Mouse (Mus musculus) kidney, adult 2 months (tissue): ENCODE results near the gene Kdelr3. TPM values are rescaled to one million over a fixed set of nuclear protein-coding genes. Genes with fewer than 3 reads are reported as not detected.

ENCODE experiments used
- DNase-seq: peaks from one replicate; pipeline ENCODE4 v3.0.0; 2021
- H3K27ac ChIP-seq: fragments of 200-500 bp; 2 replicates; pipeline ENCODE4 v1.5.1; 2012; ENCODE audit warnings: low read depth, low read length, control low read depth, inconsistent platforms; ENCODE audit not compliant: insufficient read depth
- H3K27me3 ChIP-seq: fragments of 200-500 bp; replicated peaks from 2 replicates; pipeline ENCODE4 v1.6.1; 2012; ENCODE audit warnings: mild to moderate bottlenecking, moderate library complexity, low read length, inconsistent platforms; ENCODE audit not compliant: control insufficient read depth, insufficient read depth
- H3K36me3 ChIP-seq: fragments of 200-500 bp; 2 replicates; pipeline ENCODE4 v1.6.1; 2012; ENCODE audit warnings: mild to moderate bottlenecking, moderate library complexity, low read length, inconsistent platforms; ENCODE audit not compliant: control insufficient read depth, insufficient read depth
- H3K4me1 ChIP-seq: fragments of 200-500 bp; 2 replicates; pipeline ENCODE4 v1.6.1; 2011; ENCODE audit warnings: low read length; ENCODE audit not compliant: control insufficient read depth, insufficient read depth
- H3K4me3 ChIP-seq: fragments of 200-500 bp; 2 replicates; pipeline ENCODE4 v1.5.1; 2011; ENCODE audit warnings: mild to moderate bottlenecking, low read depth, low read length, control low read depth; ENCODE audit not compliant: insufficient read depth
- CTCF ChIP-seq: fragments of 200-500 bp; conservative IDR thresholded peaks from 2 replicates; pipeline ENCODE4 v1.5.1; 2011; ENCODE audit warnings: low read depth, mild to moderate bottlenecking, control low read depth, low read length, moderate library complexity, mixed read lengths; ENCODE audit not compliant: insufficient read depth, insufficient read length
- POLR2A ChIP-seq: fragments of 200-500 bp; IDR thresholded peaks from one replicate; pipeline ENCODE4 v1.6.1; 2011; ENCODE audit warnings: low read depth, low read length, control low read depth
- WGBS: fragments of 180-500 bp; shearing (Covaris S2); methylation state at CpG from one replicate; pipeline ENCODE4 v1.1.7; 2018; 5-methylcytosine and 5-hydroxymethylcytosine counted together
- polyA plus RNA-seq: library from polyadenylated mRNA; depleted of rRNA; stranded (reverse); fragments of >200 nt; gene quantifications from 2 replicates; pipeline ENCODE4 v1.2.3, GENCODE M21; 2012

Gene Kdelr3
- polyA plus RNA-seq, 1 experiment = 5.9 TPM

GRCm38 (mm10) chr15:79525979-79526768 is 10.0 kb downstream of the Kdelr3 start:
- TF ChIP-seq CTCF (no peak), POLR2A (no peak)
- 49% methylated on average over 9 of the region's 9 CpGs for WGBS
- Histone ChIP-seq H3K4me3 (no peak overlapping the region), H3K36me3 (peaks cover 11% of the 10 kb centered on the region), H3K27me3 (no peaks in the 10 kb centered on the region), H3K4me1 (peaks cover 3% of the 10 kb centered on the region; the same call in 1 of the 2 replicates), H3K27ac (no peak overlapping the region)
- peak; percentile 26 for DNase-seq

- Histone ChIP-seq H3K27me3 (no peaks in the 10 kb centered on the region), H3K36me3 (peaks cover 14% of the 10 kb centered on the region)
- 54% methylated on average over 4 of the region's 4 CpGs for WGBS
These were observed 11.0 kb downstream of the Kdelr3 start for GRCm38 (mm10) chr15:79527192-79527591.

GRCm38 (mm10) chr15:79527991-79528639 is 11.9 kb downstream of the Kdelr3 start:
- H3K27ac ChIP-seq = no peak overlapping the region
- H3K27me3 ChIP-seq = no peaks in the 10 kb centered on the region
- no peak overlapping the region for H3K4me3 ChIP-seq
- peaks cover 3% of the 10 kb centered on the region; the same call in 1 of the 2 replicates for H3K4me1 ChIP-seq
- WGBS = 49% methylated on average over 5 of the region's 5 CpGs
- H3K36me3 ChIP-seq = peaks cover 18% of the 10 kb centered on the region
- no peak for DNase-seq
- TF ChIP-seq POLR2A = no peak
- no peak for TF ChIP-seq CTCF

More at GRCm38 (mm10) chr15:79527192-79527591, 11.0 kb downstream of the Kdelr3 start:
- H3K27ac ChIP-seq = no peak overlapping the region
- no peak for TF ChIP-seq POLR2A
- TF ChIP-seq CTCF = no peak
- H3K4me1 ChIP-seq = peaks cover 3% of the 10 kb centered on the region; the same call in 1 of the 2 replicates
- no peak overlapping the region for H3K4me3 ChIP-seq
- no peak for DNase-seq

- no peak overlapping the region for H3K27ac ChIP-seq
- no peak for DNase-seq
- H3K27me3 ChIP-seq = no peaks in the 10 kb centered on the region
- H3K4me3 ChIP-seq = no peak overlapping the region
- 54% methylated on average over 7 of the region's 7 CpGs for WGBS
- peaks cover 26% of the 10 kb centered on the region for H3K36me3 ChIP-seq
- TF ChIP-seq POLR2A (no peak), CTCF (no peak)
- H3K4me1 ChIP-seq = peaks cover 3% of the 10 kb centered on the region; the same call in 1 of the 2 replicates
These were observed 13.7 kb downstream of the Kdelr3 start for GRCm38 (mm10) chr15:79529935-79530334.

GRCm38 (mm10) chr15:79533796-79534195 is 17.6 kb downstream of the Kdelr3 start:
- Histone ChIP-seq H3K27me3 (no peaks in the 10 kb centered on the region), H3K4me3 (no peak overlapping the region), H3K27ac (no peak overlapping the region), H3K36me3 (peaks cover 41% of the 10 kb centered on the region), H3K4me1 (peaks cover 3% of the 10 kb centered on the region; the same call in 1 of the 2 replicates)
- no peak for TF ChIP-seq POLR2A
- TF ChIP-seq CTCF = no peak
- 60% methylated on average over 3 of the region's 3 CpGs for WGBS
- no peak for DNase-seq

GRCm38 (mm10) chr15:79543968-79544367 is 27.8 kb downstream of the Kdelr3 start:
- no peak for TF ChIP-seq POLR2A
- no peak for TF ChIP-seq CTCF
- H3K4me3 ChIP-seq = no peak overlapping the region
- no peaks in the 10 kb centered on the region for H3K27me3 ChIP-seq
- no peak for DNase-seq
- WGBS = 88% methylated on average over 3 of the region's 3 CpGs
- peaks cover 2% of the 10 kb centered on the region; the same call in 1 of the 2 replicates for H3K4me1 ChIP-seq
- H3K27ac ChIP-seq = no peak overlapping the region
- peaks cover 11% of the 10 kb centered on the region for H3K36me3 ChIP-seq

GRCm38 (mm10) chr15:79545496-79545895 is 29.3 kb downstream of the Kdelr3 start:
- 0% methylated on average over 3 of the region's 3 CpGs for WGBS
- Histone ChIP-seq H3K27me3 (no peaks in the 10 kb centered on the region), H3K36me3 (peaks cover 3% of the 10 kb centered on the region; the same call in 1 of the 2 replicates), H3K27ac (peak overlapping the region; percentile 96; the same call in 1 of the 2 replicates), H3K4me1 (peaks cover 2% of the 10 kb centered on the region; the same call in 1 of the 2 replicates), H3K4me3 (peak overlapping the region; percentile 87)
- no peak for TF ChIP-seq POLR2A
- TF ChIP-seq CTCF = no peak
- DNase-seq = no peak
